Mouse (Mus musculus): ENCODE measurements around the gene Jade1.

GRCm38 (mm10) chr3:41603470-41604019 lies 48.0 kb downstream of the Jade1 start:
- TF ChIP-seq POLR2A (IDR thresholded peaks at IDR 0.05; ENCODE audit: insufficient read depth, low read depth, low read length) (no peak), CTCF (IDR thresholded peaks at IDR 0.05) (no peak)

All from heart, adult 2 months (tissue).